ENCODE assay signal across 11 mouse cellular contexts in the genomic region with DNA sequence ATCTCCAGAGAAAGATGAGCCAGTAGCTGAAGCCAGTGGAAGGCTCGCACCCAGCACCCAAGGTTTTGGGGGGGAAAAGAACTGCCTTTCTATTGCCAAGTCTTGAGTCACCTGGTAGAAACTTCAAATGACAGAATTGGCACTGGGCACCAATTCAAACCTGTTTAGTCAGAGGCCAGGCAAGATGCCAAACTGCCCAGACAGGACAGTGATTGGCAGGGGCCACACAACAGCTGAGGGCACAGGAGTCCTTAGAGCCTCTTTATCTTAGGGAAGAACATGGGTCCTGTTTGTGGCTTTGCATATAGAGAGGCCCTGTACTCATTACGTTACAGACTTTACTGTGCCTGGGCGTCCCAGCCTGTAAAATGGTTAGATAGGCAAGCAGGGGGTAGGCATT. TPM values are rescaled to one million over a fixed set of nuclear protein-coding genes. Genes with fewer than 3 reads are reported as not detected.
A peak's percentile ranks its signal among the peaks of the same experiment; 100 is the strongest.
DNase-seq lines count a peak whose midpoint lies in the region; ATAC-seq and TF ChIP-seq lines count a peak whose summit lies in the region.
"Had no signal": no experiment of that assay in that cellular context is flagged by ENCODE, and none has a peak within 500 bp of the region (broad histone marks: within the 10 kb centered on the region; RNA-seq: fewer than 3 reads in every experiment).

No protein-coding gene starts in this region.

- H3K27me3 ChIP-seq in forebrain, embryonic 13.5 days, result no peaks in the 10 kb centered on the region
- H3K27me3 ChIP-seq in forebrain, embryonic 16.5 days (replicated peaks; ENCODE audit: control insufficient read depth, insufficient read depth, low read length), result no peaks in the 10 kb centered on the region
- no peaks in the 10 kb centered on the region for H3K27me3 ChIP-seq in liver, postnatal 0 days (ENCODE audit: insufficient read depth, low read length)
- H3K27me3 ChIP-seq in neural tube, embryonic 15.5 days (replicated peaks), result no peaks in the 10 kb centered on the region
- H3K27me3 ChIP-seq: neural tube, embryonic 12.5 days had no signal

- no peak overlapping the region for H3K9ac ChIP-seq in forebrain, embryonic 13.5 days
- H3K9ac ChIP-seq in forebrain, embryonic 16.5 days (replicated peaks; ENCODE audit: low read depth, low read length), result no peak overlapping the region
- H3K9ac ChIP-seq in liver, postnatal 0 days (replicated peaks), result no peak overlapping the region
- H3K9ac ChIP-seq in neural tube, embryonic 15.5 days (replicated peaks), result no peak overlapping the region
- H3K9ac ChIP-seq: neural tube, embryonic 12.5 days had no signal

- peak; percentile 58; the same call in 1 of the 2 replicates for TF ChIP-seq EP300 in liver, postnatal 0 days (IDR thresholded peaks at IDR 0.05; ENCODE audit: low read depth)

- 45% methylated on average over 3 of the region's 3 CpGs for WGBS in forebrain, embryonic 13.5 days
- WGBS in forebrain, embryonic 16.5 days, result 49% methylated on average over 3 of the region's 3 CpGs
- WGBS in liver, postnatal 0 days (ENCODE audit: insufficient replicate concordance), result 55% methylated on average over 3 of the region's 3 CpGs
- 64% methylated on average over 3 of the region's 3 CpGs for WGBS in neural tube, embryonic 15.5 days

- DNase-seq in 416B (ENCODE audit: low read depth), result peak; percentile 98
- peak; percentile 61 for DNase-seq in liver, postnatal 0 days
- no peak for DNase-seq in T-cell, adult 2 months (ENCODE audit: low spot score)
- DNase-seq in left cerebral cortex, adult 8-10 months (ENCODE audit: low spot score in 2 of 2), result no peak

- H3K27ac ChIP-seq in forebrain, embryonic 13.5 days, result no peak overlapping the region
- H3K27ac ChIP-seq in forebrain, embryonic 16.5 days (ENCODE audit: low read length), result no peak overlapping the region
- peak overlapping the region; percentile 61 for H3K27ac ChIP-seq in liver, postnatal 0 days (ENCODE audit: low read depth)
- no peak overlapping the region for H3K27ac ChIP-seq in neural tube, embryonic 15.5 days (replicated peaks)
- H3K27ac ChIP-seq: neural tube, embryonic 12.5 days had no signal

- H3K4me2 ChIP-seq in forebrain, embryonic 13.5 days, result no peak overlapping the region
- H3K4me2 ChIP-seq in forebrain, embryonic 16.5 days (ENCODE audit: low read length), result no peak overlapping the region
- no peak overlapping the region for H3K4me2 ChIP-seq in liver, postnatal 0 days (ENCODE audit: low read depth, low read length)
- H3K4me2 ChIP-seq in neural tube, embryonic 15.5 days, result no peak overlapping the region
- H3K4me2 ChIP-seq: neural tube, embryonic 12.5 days had no signal

- H3K4me1 ChIP-seq in forebrain, embryonic 13.5 days, result peaks cover 10% of the 10 kb centered on the region
- 0 out of 2 replicates have a peak, but pooled peaks cover 3% of the 10 kb centered on the region for H3K4me1 ChIP-seq in forebrain, embryonic 16.5 days (replicated peaks; ENCODE audit: control insufficient read depth, insufficient read depth, low read length)
- peaks cover 53% of the 10 kb centered on the region for H3K4me1 ChIP-seq in liver, postnatal 0 days (ENCODE audit: insufficient read depth)
- no peaks in the 10 kb centered on the region for H3K4me1 ChIP-seq in neural tube, embryonic 15.5 days
- H3K4me1 ChIP-seq: neural tube, embryonic 12.5 days had no signal

- H3K4me3 ChIP-seq in forebrain, embryonic 13.5 days, result no peak overlapping the region
- H3K4me3 ChIP-seq in forebrain, embryonic 16.5 days (replicated peaks; ENCODE audit: low read length), result no peak overlapping the region
- H3K4me3 ChIP-seq in liver, postnatal 0 days (ENCODE audit: low read depth, low read length), result no peak overlapping the region
- no peak overlapping the region for H3K4me3 ChIP-seq in neural tube, embryonic 15.5 days (replicated peaks)
- H3K4me3 ChIP-seq: heart, adult 2 months; neural tube, embryonic 12.5 days had no signal

- no peaks in the 10 kb centered on the region for H3K36me3 ChIP-seq in forebrain, embryonic 13.5 days (ENCODE audit: poor library complexity, severe bottlenecking)
- H3K36me3 ChIP-seq in forebrain, embryonic 16.5 days (ENCODE audit: control insufficient read depth, insufficient read depth), result no peaks in the 10 kb centered on the region
- H3K36me3 ChIP-seq in liver, postnatal 0 days (replicated peaks; ENCODE audit: insufficient read depth, low read length), result no peaks in the 10 kb centered on the region
- H3K36me3 ChIP-seq in neural tube, embryonic 15.5 days, result no peaks in the 10 kb centered on the region
- H3K36me3 ChIP-seq: neural tube, embryonic 12.5 days had no signal

- peak; percentile 43; the same call in 1 of the 2 replicates for ATAC-seq in forebrain, embryonic 13.5 days
- no peak for ATAC-seq in forebrain, embryonic 16.5 days
- peak; percentile 8 to 47; a peak in 2 of 4 replicates for ATAC-seq in hematopoietic stem cell, adult 5-6 weeks (replicated peaks in 1 of 2; ENCODE audit: insufficient read depth in 1 of 2, low FRiP score in 2 of 2, low TSS enrichment in 1 of 2, low read depth in 1 of 2, poor library complexity in 2 of 2, severe bottlenecking in 2 of 2)
- peak; percentile 58 for ATAC-seq in liver, postnatal 0 days
- ATAC-seq in neural tube, embryonic 15.5 days (ENCODE audit: low FRiP score), result no peak

- TF ChIP-seq CTCF in liver, postnatal 0 days (IDR thresholded peaks at IDR 0.05; ENCODE audit: low read depth), result no peak

- H3K9me3 ChIP-seq in forebrain, embryonic 13.5 days (replicated peaks), result no peaks in the 10 kb centered on the region
- H3K9me3 ChIP-seq in forebrain, embryonic 16.5 days (ENCODE audit: control insufficient read depth, low read length), result no peaks in the 10 kb centered on the region
- H3K9me3 ChIP-seq in liver, postnatal 0 days (ENCODE audit: low read length), result no peaks in the 10 kb centered on the region
- H3K9me3 ChIP-seq in neural tube, embryonic 15.5 days (replicated peaks), result no peaks in the 10 kb centered on the region
- H3K9me3 ChIP-seq: neural tube, embryonic 12.5 days had no signal

RNA-seq across cellular contexts. Expression of a gene that starts 7.0 kb away (rescaled TPM):
- polyA plus RNA-seq in forebrain, embryonic 13.5 days (2015; fragmentation: Nextera tagmentation; extraction: Ambion mirVana), result 156 and 178 TPM in 2 replicates
- 132 and 152 TPM in 2 replicates for polyA plus RNA-seq in forebrain, embryonic 16.5 days (2015; fragmentation: Nextera tagmentation; extraction: Ambion mirVana)
- 565 and 601 TPM in 2 replicates for total RNA-seq in hematopoietic stem cell, adult 5-6 weeks (2017)
- polyA plus RNA-seq in liver, postnatal 0 days (2015; fragmentation: Nextera tagmentation; extraction: Ambion mirVana), result 34.0 and 35.4 TPM in 2 replicates
- polyA plus RNA-seq in neural tube, embryonic 15.5 days (2015; fragmentation: Nextera tagmentation; extraction: Ambion mirVana), result 80.9 and 96.9 TPM in 2 replicates
- total RNA-seq in left cerebral cortex, adult 8-10 months (2022), result 10 to 100 TPM; 72.9 to 94.8 (median 80.5) TPM

RNA-seq across cellular contexts. Expression of a gene that starts 44.1 kb away (rescaled TPM):
- 0.19 TPM in 1 of 2 replicates, not detected in the other for polyA plus RNA-seq in forebrain, embryonic 13.5 days (2015; fragmentation: Nextera tagmentation; extraction: Ambion mirVana)
- not detected in 2 replicates for polyA plus RNA-seq in forebrain, embryonic 16.5 days (2015; fragmentation: Nextera tagmentation; extraction: Ambion mirVana)
- total RNA-seq in hematopoietic stem cell, adult 5-6 weeks (2017), result 0.25 TPM in 1 of 2 replicates, not detected in the other
- 0.13 and 0.18 TPM in 2 replicates for polyA plus RNA-seq in liver, postnatal 0 days (2015; fragmentation: Nextera tagmentation; extraction: Ambion mirVana)
- 0.28 and 1.3 TPM in 2 replicates for polyA plus RNA-seq in neural tube, embryonic 15.5 days (2015; fragmentation: Nextera tagmentation; extraction: Ambion mirVana)
- under 1 TPM in 3 of 4 experiments, not detected in 1; 0.17 to 0.95 (median 0.46) TPM for total RNA-seq in left cerebral cortex, adult 8-10 months (2022)
- total RNA-seq: left cerebral cortex, postnatal 36 days had no signal

RNA-seq across cellular contexts. Expression of a gene that starts 49.7 kb away (rescaled TPM):
- polyA plus RNA-seq in forebrain, embryonic 13.5 days (2015; fragmentation: Nextera tagmentation; extraction: Ambion mirVana), result 5.6 TPM in 2 replicates
- polyA plus RNA-seq in forebrain, embryonic 16.5 days (2015; fragmentation: Nextera tagmentation; extraction: Ambion mirVana), result 4.6 and 5.7 TPM in 2 replicates
- total RNA-seq in hematopoietic stem cell, adult 5-6 weeks (2017), result 3.4 and 4.9 TPM in 2 replicates
- polyA plus RNA-seq in liver, postnatal 0 days (2015; fragmentation: Nextera tagmentation; extraction: Ambion mirVana), result 1.3 and 1.5 TPM in 2 replicates
- polyA plus RNA-seq in neural tube, embryonic 15.5 days (2015; fragmentation: Nextera tagmentation; extraction: Ambion mirVana), result 6.2 and 13.2 TPM in 2 replicates
- total RNA-seq in left cerebral cortex, adult 8-10 months (2022), result 1 to 10 TPM; 1.2 to 2.2 (median 1.8) TPM

RNA-seq across cellular contexts. Expression of a gene that starts 49.9 kb away (rescaled TPM):
- 0.79 and 1.0 TPM in 2 replicates for polyA plus RNA-seq in forebrain, embryonic 13.5 days (2015; fragmentation: Nextera tagmentation; extraction: Ambion mirVana)
- polyA plus RNA-seq in forebrain, embryonic 16.5 days (2015; fragmentation: Nextera tagmentation; extraction: Ambion mirVana), result 0.93 and 1.1 TPM in 2 replicates
- 114 and 161 TPM in 2 replicates for total RNA-seq in hematopoietic stem cell, adult 5-6 weeks (2017)
- polyA plus RNA-seq in liver, postnatal 0 days (2015; fragmentation: Nextera tagmentation; extraction: Ambion mirVana), result 8.9 and 9.6 TPM in 2 replicates
- 0.95 and 4.7 TPM in 2 replicates for polyA plus RNA-seq in neural tube, embryonic 15.5 days (2015; fragmentation: Nextera tagmentation; extraction: Ambion mirVana)
- under 1 TPM in 2 of 4 experiments, not detected in 2; 0.27 to 0.30 TPM for total RNA-seq in left cerebral cortex, adult 8-10 months (2022)

Comparison
In these comparisons a context has a peak if more than half of its experiments do, and no peak if none do; other contexts are left out.
1. ATAC-seq: peak in forebrain, embryonic 13.5 days (single experiment), hematopoietic stem cell, adult 5-6 weeks (2 of 2) and liver, postnatal 0 days (single experiment); none in forebrain, embryonic 16.5 days (single experiment) and neural tube, embryonic 15.5 days (single experiment).
2. DNase-seq: peak in 416B (single experiment) and liver, postnatal 0 days (single experiment); none in T-cell, adult 2 months (single experiment) and left cerebral cortex, adult 8-10 months (0 of 2).